Mouse (Mus musculus) liver, adult 2 months (tissue): ENCODE measurements around the gene Btg2. TPM values are rescaled to one million over a fixed set of nuclear protein-coding genes. Genes with fewer than 3 reads are reported as not detected.

ENCODE experiments used
- DNase-seq: peaks from one replicate; pipeline ENCODE4 v3.0.0-alpha.2; 2011; ENCODE audit warnings: low read depth, low spot score; ENCODE audit errors: extremely low read depth
- H3K27ac ChIP-seq: fragments of 200-500 bp; replicated peaks from 2 replicates; pipeline ENCODE4 v1.5.1; 2012; ENCODE audit warnings: low read depth, mild to moderate bottlenecking, control low read depth, inconsistent platforms, low read length; ENCODE audit not compliant: insufficient read depth
- H3K27me3 ChIP-seq: fragments of 200-500 bp; 2 replicates; pipeline ENCODE4 v1.6.1; 2012; ENCODE audit warnings: mild to moderate bottlenecking, moderate library complexity, low read length, inconsistent platforms; ENCODE audit not compliant: control insufficient read depth, insufficient read depth
- H3K36me3 ChIP-seq: fragments of 200-500 bp; 2 replicates; pipeline ENCODE4 v1.6.1; 2012; ENCODE audit warnings: low read length, inconsistent platforms; ENCODE audit not compliant: control insufficient read depth, insufficient read depth
- H3K4me1 ChIP-seq: fragments of 200-500 bp; 2 replicates; pipeline ENCODE4 v1.6.1; 2011; ENCODE audit warnings: low read length; ENCODE audit not compliant: control insufficient read depth, insufficient read depth
- H3K4me3 ChIP-seq: fragments of 200-500 bp; 2 replicates; pipeline ENCODE4 v1.5.1; 2011; ENCODE audit warnings: low read depth, mild to moderate bottlenecking, control low read depth, low read length, moderate library complexity; ENCODE audit not compliant: insufficient read depth
- H3K79me2 ChIP-seq: fragments of 200-500 bp; 2 replicates; pipeline ENCODE4 v1.6.1; 2012; ENCODE audit warnings: inconsistent platforms, mild to moderate bottlenecking, low read length, moderate library complexity; ENCODE audit not compliant: control insufficient read depth, insufficient read depth
- H3K9ac ChIP-seq: fragments of 200-500 bp; 2 replicates; pipeline ENCODE4 v1.6.1; 2012; ENCODE audit warnings: low read depth, mild to moderate bottlenecking, control low read depth, inconsistent platforms, low read length
- CTCF ChIP-seq: fragments of 200-500 bp; IDR thresholded peaks from 2 replicates; pipeline ENCODE4 v1.5.1; 2011; ENCODE audit warnings: low read depth, low read length, control low read depth
- POLR2A ChIP-seq: fragments of 200-500 bp; IDR thresholded peaks from 2 replicates; pipeline ENCODE4 v1.6.1; 2011; ENCODE audit warnings: low read length, control low read depth; ENCODE audit not compliant: insufficient read depth; ENCODE audit errors: extremely low read depth
- WGBS: fragments of 180-500 bp; shearing (Covaris S2); methylation state at CpG from one replicate; pipeline ENCODE4 v1.1.7; 2018; 5-methylcytosine and 5-hydroxymethylcytosine counted together
- polyA plus RNA-seq: library from polyadenylated mRNA; depleted of rRNA; stranded (reverse); fragments of >200 nt; gene quantifications from 2 replicates; pipeline ENCODE4 v1.2.3, GENCODE M21; 2012
- total RNA-seq: library from RNA; depleted of rRNA; stranded (reverse); fragments of >200 nt; gene quantifications from 2 replicates; pipeline ENCODE4 v1.2.3, GENCODE M21; 2014

Gene Btg2
- total and polyA plus RNA-seq, 2 experiments: 6.9 to 7.0 TPM

DNA sequence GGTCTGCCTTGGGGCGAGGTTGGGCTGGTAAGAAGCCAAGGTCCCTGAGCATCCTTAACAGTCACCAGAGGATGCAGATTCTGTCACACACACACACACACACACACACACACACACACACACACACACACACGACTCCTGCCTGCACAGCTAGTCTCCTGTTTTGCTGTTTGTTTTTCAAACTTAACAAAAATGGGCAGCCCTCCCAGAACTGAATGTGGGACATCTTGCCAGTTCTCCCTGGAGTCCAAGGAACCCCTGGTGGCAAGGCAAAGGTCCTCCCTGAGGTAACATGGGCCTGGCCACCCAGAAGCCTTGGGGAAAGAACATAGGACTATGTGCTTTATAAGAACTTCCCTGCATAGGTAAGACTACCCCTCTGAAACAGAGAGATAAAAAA, 37.0 kb downstream of the Btg2 start:
- Histone ChIP-seq H3K9ac (no peak overlapping the region), H3K27me3 (no peaks in the 10 kb centered on the region), H3K4me3 (no peak overlapping the region), H3K27ac (no peak overlapping the region), H3K79me2 (no peaks in the 10 kb centered on the region), H3K36me3 (no peaks in the 10 kb centered on the region), H3K4me1 (no peaks in the 10 kb centered on the region)
- DNase-seq: no peak
- TF ChIP-seq POLR2A: no peak
- TF ChIP-seq CTCF: no peak
- WGBS: 47% methylated on average over 2 of the region's 2 CpGs

DNA sequence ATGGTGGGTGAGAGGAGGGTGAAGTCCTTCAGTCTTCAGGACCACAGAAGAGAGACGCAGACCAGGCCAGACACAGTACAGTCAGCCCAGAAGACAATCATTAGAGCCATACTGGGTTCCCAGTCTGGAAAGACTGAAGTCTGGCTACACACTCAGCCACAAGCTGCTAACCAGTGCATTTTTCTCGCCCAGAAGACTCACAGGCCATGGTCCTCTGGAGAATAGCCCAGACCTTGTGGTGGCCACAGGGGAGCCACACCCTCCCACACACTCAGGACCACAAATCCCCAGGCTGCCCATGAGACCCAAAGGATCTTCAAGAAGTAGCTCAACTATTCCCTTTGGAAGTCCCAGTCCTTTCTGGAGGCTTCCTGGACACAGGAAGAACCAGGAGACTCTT, 39.6 kb downstream of the Btg2 start:
- no peak overlapping the region for H3K9ac ChIP-seq
- TF ChIP-seq CTCF (no peak), POLR2A (no peak)
- no peaks in the 10 kb centered on the region for H3K79me2 ChIP-seq
- 84% methylated on average over 2 of the region's 2 CpGs for WGBS
- H3K27me3 ChIP-seq: no peaks in the 10 kb centered on the region
- DNase-seq: no peak
- H3K36me3 ChIP-seq: no peaks in the 10 kb centered on the region
- no peak overlapping the region for H3K27ac ChIP-seq
- H3K4me1 ChIP-seq: no peaks in the 10 kb centered on the region
- no peak overlapping the region for H3K4me3 ChIP-seq

DNA sequence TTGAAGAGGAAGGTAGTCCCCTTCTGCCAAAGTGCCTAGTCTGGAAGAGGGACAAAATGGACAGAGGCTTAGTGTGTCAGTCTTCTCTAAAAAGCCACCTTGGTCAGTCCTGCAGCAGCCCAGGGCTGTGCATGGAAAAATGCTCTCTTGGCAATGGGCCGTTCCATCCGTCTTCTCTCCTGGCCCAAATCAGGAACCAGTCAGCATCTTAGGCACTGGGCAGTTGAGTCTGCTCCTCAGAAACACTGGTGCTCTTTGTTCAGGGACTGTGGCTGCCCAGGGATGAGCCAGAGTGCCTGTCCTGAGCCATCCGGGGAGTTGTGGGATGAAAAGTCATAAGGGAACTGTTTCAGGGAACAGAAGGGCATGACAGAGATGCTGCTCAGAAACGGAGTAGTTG, 40.6 kb downstream of the Btg2 start:
- DNase-seq: no peak
- Histone ChIP-seq H3K4me1 (no peaks in the 10 kb centered on the region), H3K36me3 (no peaks in the 10 kb centered on the region), H3K79me2 (no peaks in the 10 kb centered on the region), H3K9ac (no peak overlapping the region), H3K27ac (no peak overlapping the region), H3K4me3 (no peak overlapping the region), H3K27me3 (no peaks in the 10 kb centered on the region)
- TF ChIP-seq CTCF (no peak), POLR2A (no peak)
- WGBS: 89% methylated on average over 4 of the region's 4 CpGs

DNA sequence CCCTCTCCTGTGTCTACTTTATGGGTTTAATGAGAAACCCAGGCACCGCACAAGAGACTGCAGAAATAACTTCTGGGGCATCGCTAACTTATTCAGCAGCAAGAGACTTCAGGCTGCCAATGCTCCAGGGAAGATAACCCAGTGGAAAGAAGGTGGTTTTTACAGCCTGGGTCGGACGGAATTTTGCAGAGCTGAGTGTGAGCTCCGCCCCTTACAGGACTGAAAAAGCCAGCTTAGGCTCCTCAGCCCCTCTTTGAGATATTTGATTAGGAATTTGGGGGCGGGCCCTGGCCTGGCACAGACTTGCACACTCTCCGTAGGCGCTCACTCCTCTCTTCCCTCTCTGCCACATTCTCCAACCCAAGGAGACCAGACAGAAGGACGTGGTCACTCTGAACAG, 41.7 kb downstream of the Btg2 start, which contains the start of gene Fmod:
TSS of gene Fmod (plus strand) at position 83 of the 400 bp plus-strand sequence.
- no peak within 1 kb of the TSS for H3K27ac ChIP-seq
- H3K4me1 ChIP-seq: no peaks in the 10 kb centered on the region
- TF ChIP-seq CTCF (no peak), POLR2A (no peak)
- no peaks in the 10 kb centered on the region for H3K79me2 ChIP-seq
- no peaks in the 10 kb centered on the region for H3K36me3 ChIP-seq
- H3K4me3 ChIP-seq: no peak within 1 kb of the TSS
- DNase-seq: no peak
- 51% methylated on average over 9 of the region's 9 CpGs for WGBS
- H3K9ac ChIP-seq: no peak within 1 kb of the TSS
- H3K27me3 ChIP-seq: no peaks in the 10 kb centered on the region

DNA sequence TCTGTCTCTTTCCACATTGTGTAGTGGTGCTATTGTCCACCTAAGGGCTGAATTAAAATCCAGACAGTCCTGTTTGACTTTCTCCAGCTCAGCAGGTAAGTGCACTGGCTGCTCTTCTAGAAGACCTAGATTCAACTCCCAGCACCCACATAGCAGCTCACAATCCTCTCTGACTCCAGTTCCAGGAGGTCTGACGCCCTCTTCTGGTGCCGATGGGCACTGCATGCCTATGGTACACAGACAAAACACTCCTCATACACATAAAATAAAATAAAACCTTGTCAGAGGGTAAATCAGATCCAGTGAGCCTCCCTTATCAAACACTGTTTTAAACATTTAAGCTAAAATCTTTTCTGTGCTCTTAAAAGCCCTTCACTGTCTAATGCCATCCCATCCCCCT, 42.4 kb downstream of the Btg2 start:
- Histone ChIP-seq H3K4me3 (no peak overlapping the region), H3K79me2 (no peaks in the 10 kb centered on the region), H3K4me1 (no peaks in the 10 kb centered on the region), H3K27me3 (no peaks in the 10 kb centered on the region), H3K27ac (no peak overlapping the region), H3K36me3 (no peaks in the 10 kb centered on the region), H3K9ac (no peak overlapping the region)
- DNase-seq: no peak
- TF ChIP-seq CTCF: peak; percentile 44; the same call in 1 of the 2 replicates
- TF ChIP-seq POLR2A: no peak
- 57% methylated on average over 2 of the region's 2 CpGs for WGBS

DNA sequence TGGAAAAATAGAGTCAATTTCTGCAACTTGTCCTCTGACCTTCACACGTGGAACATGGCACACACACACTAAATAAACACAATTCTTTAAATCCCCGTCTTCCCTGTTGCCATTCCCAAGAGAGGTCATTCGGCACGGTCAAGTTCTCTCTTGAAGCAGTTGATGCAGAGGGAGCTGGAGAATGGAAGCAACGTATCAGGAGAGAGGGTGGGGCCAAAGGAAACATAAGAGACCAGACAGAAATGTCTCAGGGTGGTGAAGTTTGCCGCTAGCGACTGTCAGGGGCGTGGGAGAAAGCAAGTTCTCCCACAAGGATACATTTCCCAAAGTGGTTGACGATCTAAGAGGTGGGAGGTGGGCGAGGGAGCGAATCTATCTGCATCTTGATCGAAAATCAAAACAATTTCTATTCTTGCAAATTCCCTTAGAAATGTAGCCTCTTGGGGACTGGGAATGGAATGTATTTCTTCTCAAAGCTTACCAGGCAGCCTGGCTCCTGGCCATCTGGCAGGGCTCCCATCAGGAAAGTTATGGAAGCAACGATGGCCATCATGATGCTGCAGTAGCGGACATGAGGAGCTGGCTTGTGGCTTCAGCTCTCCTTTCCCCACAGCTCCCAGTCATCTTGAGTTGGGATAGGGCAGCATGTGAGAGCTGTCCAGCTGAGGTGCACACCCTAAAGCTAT, 50.6 kb downstream of the Btg2 start:
- Histone ChIP-seq H3K4me3 (no peak overlapping the region), H3K36me3 (no peaks in the 10 kb centered on the region), H3K79me2 (no peaks in the 10 kb centered on the region), H3K9ac (no peak overlapping the region), H3K27me3 (no peaks in the 10 kb centered on the region), H3K27ac (no peak overlapping the region), H3K4me1 (no peaks in the 10 kb centered on the region)
- DNase-seq: no peak
- WGBS: 81% methylated on average over 14 of the region's 14 CpGs
- TF ChIP-seq POLR2A (no peak), CTCF (no peak)
